Mouse (Mus musculus) ES-Bruce4 (cell line): ENCODE measurements around the gene Slc2a13. TPM values are rescaled to one million over a fixed set of nuclear protein-coding genes. Genes with fewer than 3 reads are reported as not detected.

Experiments
- H3K27ac ChIP-seq: 2 replicates; pipeline ENCODE4 v1.5.1; 2012; ENCODE audit warnings: low read length, inconsistent platforms; ENCODE audit not compliant: insufficient read depth
- H3K27me3 ChIP-seq: 2 replicates; pipeline ENCODE4 v1.6.1; 2012; ENCODE audit warnings: mild to moderate bottlenecking, low read length, inconsistent platforms; ENCODE audit not compliant: control insufficient read depth, poor library complexity, insufficient read depth, severe bottlenecking
- H3K36me3 ChIP-seq: 2 replicates; pipeline ENCODE4 v1.6.1; 2012; ENCODE audit warnings: inconsistent platforms, mild to moderate bottlenecking, low read length, moderate library complexity; ENCODE audit not compliant: control insufficient read depth, poor library complexity, insufficient read depth, severe bottlenecking
- H3K4me1 ChIP-seq: one replicate; pipeline ENCODE4 v1.8.1; 2011; ENCODE audit warnings: low read length; ENCODE audit not compliant: control insufficient read depth, insufficient read depth
- H3K4me3 ChIP-seq: 2 replicates; pipeline ENCODE4 v1.5.1; 2011; ENCODE audit warnings: low read depth, mild to moderate bottlenecking, low read length
- H3K9ac ChIP-seq: 2 replicates; pipeline ENCODE4 v1.6.1; 2012; ENCODE audit warnings: low read depth, mild to moderate bottlenecking, inconsistent platforms; ENCODE audit not compliant: poor library complexity, severe bottlenecking
- H3K9me3 ChIP-seq: replicated peaks from 2 replicates; pipeline ENCODE4 v1.6.1; 2012; ENCODE audit warnings: mild to moderate bottlenecking, low read length, inconsistent platforms; ENCODE audit not compliant: control insufficient read depth, poor library complexity, insufficient read depth, severe bottlenecking
- CTCF ChIP-seq: IDR thresholded peaks from one replicate; pipeline ENCODE4 v1.8.1; 2011; ENCODE audit warnings: low read depth, low read length
- EP300 ChIP-seq: IDR thresholded peaks from 2 replicates; pipeline ENCODE4 v1.6.1; 2011; ENCODE audit warnings: low read depth, low read length; ENCODE audit not compliant: insufficient read depth
- POLR2A ChIP-seq: IDR thresholded peaks from one replicate; pipeline ENCODE4 v1.8.1; 2011; ENCODE audit warnings: low read length; ENCODE audit not compliant: insufficient read depth
- polyA plus RNA-seq: library from polyadenylated mRNA; stranded (reverse); fragments of >200 nt; gene quantifications from 2 replicates; pipeline ENCODE4 v1.2.4, GENCODE M21; 2011; ENCODE audit warnings: low read depth; ENCODE audit not compliant: missing spikeins, insufficient read depth, insufficient read length

Slc2a13 gene
- polyA plus RNA-seq, 1 experiment = not detected

DNA sequence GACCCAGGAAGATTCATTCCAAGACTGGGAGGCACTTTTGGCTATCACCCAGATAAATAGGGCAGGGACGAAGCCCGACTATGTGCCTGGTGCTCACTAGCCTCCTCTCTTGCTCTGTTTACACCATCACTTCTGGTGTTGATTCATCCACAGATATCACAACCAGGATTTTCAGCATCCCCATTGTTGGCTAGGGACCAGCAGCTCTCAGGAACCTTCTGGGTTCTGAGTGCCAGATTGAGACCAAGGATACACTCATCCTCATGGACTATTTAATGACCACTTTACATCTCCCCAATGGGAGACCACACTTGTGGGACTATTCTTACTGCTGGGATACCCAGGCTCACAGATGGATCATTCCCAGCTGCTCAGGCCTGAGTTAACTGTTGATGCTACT lies 46.2 kb downstream of the Slc2a13 start:
- H3K4me1 ChIP-seq = no peaks in the 10 kb centered on the region
- H3K27me3 ChIP-seq = no peaks in the 10 kb centered on the region
- TF ChIP-seq EP300 (no peak), POLR2A (no peak)
- no peak overlapping the region for H3K9ac ChIP-seq
- H3K4me3 ChIP-seq = no peak overlapping the region
- H3K9me3 ChIP-seq = no peaks in the 10 kb centered on the region
- H3K27ac ChIP-seq = no peak overlapping the region
- H3K36me3 ChIP-seq = no peaks in the 10 kb centered on the region

DNA sequence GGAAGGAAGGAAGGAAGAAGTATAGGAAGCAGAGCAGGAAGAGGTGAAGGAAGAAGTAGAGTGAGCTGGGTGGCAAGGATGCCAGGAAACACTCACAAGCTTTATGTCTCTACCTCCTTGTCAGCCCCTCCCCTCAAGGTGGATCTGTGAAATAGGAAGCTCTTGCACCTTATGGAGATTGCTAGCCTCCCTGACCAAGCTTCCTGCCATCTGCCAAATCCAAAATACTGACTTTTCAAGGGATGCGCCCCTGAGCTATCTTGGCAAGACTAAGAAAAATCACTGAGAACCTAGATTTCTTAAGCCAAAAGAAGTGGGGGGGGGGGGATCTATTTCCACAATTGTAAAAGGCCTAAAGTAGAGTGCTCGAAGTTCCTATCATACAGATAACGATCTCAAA lies 46.9 kb downstream of the Slc2a13 start:
- Histone ChIP-seq H3K9me3 (no peaks in the 10 kb centered on the region), H3K36me3 (no peaks in the 10 kb centered on the region), H3K4me3 (no peak overlapping the region), H3K4me1 (no peaks in the 10 kb centered on the region), H3K9ac (no peak overlapping the region), H3K27me3 (no peaks in the 10 kb centered on the region), H3K27ac (no peak overlapping the region)
- TF ChIP-seq POLR2A (no peak), EP300 (no peak), CTCF (no peak)

DNA sequence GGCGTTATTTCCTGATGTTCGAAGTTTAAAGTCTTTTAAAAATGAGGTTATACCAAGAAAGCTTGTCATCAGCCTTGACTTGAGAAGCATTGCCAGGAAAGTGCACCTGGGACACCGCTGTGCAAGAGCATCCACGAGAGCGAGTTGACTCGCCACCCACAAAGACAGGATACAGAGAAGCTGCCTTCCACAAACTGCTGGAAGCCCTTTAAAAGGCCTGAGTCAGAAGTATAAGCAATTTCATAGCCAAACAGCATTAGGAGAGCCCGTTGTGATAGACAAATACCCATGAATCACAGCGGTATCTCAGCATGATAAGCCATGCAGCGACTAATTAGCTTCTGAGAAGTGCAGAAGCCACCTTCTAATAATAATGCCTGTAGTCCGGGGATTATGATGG lies 48.6 kb downstream of the Slc2a13 start:
- Histone ChIP-seq H3K4me3 (no peak overlapping the region), H3K27ac (no peak overlapping the region), H3K4me1 (no peaks in the 10 kb centered on the region), H3K27me3 (no peaks in the 10 kb centered on the region), H3K9me3 (no peaks in the 10 kb centered on the region), H3K9ac (no peak overlapping the region), H3K36me3 (no peaks in the 10 kb centered on the region)
- no peak for TF ChIP-seq CTCF
- TF ChIP-seq POLR2A = no peak
- no peak for TF ChIP-seq EP300

DNA sequence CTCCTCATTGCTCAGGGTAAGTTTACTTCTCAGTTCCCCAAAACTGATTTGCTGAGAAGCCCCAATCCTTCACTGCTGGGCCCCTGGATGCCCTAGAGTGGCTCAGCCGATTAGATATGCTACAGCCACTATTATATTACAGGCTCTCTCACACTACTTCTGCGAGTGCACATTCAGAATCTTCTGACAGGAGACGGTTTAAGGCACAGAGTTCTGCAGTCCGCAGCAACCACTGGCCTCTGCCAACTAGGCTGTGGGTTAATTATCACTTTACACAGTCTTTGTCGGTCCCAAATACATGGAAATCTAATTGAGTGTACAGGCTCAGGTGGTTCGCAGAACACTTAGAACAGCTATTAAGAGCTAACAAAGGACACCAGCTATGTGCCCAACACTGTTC lies 69.8 kb downstream of the Slc2a13 start:
- no peak for TF ChIP-seq EP300
- no peak for TF ChIP-seq CTCF
- TF ChIP-seq POLR2A = no peak
- Histone ChIP-seq H3K4me1 (no peaks in the 10 kb centered on the region), H3K27ac (no peak overlapping the region)

DNA sequence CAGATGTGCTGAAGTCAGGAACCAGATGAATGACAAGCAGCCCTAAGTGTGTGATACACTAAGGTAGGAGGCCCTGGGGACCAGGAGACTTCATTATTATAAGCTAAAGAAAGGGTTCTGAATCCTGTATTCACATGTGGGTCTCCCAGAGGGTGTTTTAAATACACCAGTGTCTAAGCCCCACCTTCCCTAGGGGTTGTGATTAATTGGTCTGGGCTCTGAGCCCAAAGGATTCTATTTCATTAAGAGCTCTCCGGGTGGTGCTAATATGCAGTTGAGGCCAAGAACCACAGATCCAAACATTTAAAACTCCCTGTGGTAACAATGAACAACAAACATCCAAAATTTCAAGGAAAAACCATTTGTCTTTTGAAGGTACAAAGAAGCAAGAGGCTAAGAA lies 70.4 kb downstream of the Slc2a13 start:
- Histone ChIP-seq H3K27ac (no peak overlapping the region), H3K4me1 (no peaks in the 10 kb centered on the region), H3K36me3 (no peaks in the 10 kb centered on the region), H3K4me3 (no peak overlapping the region), H3K9me3 (no peaks in the 10 kb centered on the region), H3K9ac (no peak overlapping the region), H3K27me3 (no peaks in the 10 kb centered on the region)
- TF ChIP-seq CTCF (no peak), EP300 (no peak), POLR2A (no peak)

More for the DNA sequence above, 69.8 kb downstream of the Slc2a13 start:
- H3K9me3 ChIP-seq = no peaks in the 10 kb centered on the region
- H3K36me3 ChIP-seq = no peaks in the 10 kb centered on the region
- H3K4me3 ChIP-seq = no peak overlapping the region
- H3K27me3 ChIP-seq = no peaks in the 10 kb centered on the region
- H3K9ac ChIP-seq = no peak overlapping the region

DNA sequence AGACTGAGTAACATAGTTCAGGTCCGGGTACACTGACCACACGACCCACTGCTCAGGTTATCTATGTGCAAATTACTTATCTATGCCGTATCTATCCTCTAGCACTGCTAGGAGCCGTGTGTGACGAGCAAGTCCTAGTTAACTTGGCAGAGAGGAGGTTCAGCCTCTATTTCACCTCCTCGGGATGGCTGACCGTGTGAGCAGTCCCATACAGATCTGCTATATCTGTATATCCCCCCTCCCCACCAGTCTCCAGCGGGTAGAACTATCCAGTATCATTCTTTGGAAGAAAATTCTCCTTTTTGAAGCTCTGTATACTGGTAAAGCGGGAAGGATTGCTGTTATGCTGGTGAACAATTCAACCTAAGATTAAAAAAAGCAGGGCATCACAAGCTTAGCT lies 70.8 kb downstream of the Slc2a13 start:
- Histone ChIP-seq H3K27me3 (no peaks in the 10 kb centered on the region), H3K4me3 (no peak overlapping the region), H3K9me3 (no peaks in the 10 kb centered on the region), H3K9ac (no peak overlapping the region), H3K36me3 (no peaks in the 10 kb centered on the region), H3K27ac (no peak overlapping the region), H3K4me1 (no peaks in the 10 kb centered on the region)
- no peak for TF ChIP-seq EP300
- no peak for TF ChIP-seq CTCF
- no peak for TF ChIP-seq POLR2A
